Mouse (Mus musculus) myocyte (in vitro differentiated cells): ENCODE results near the gene Mgmt.

Experiments
- CEBPB ChIP-seq: IDR thresholded peaks from 2 replicates; pipeline ENCODE4 v1.6.1; 2011; ENCODE audit warnings: mild to moderate bottlenecking, moderate library complexity; ENCODE audit not compliant: poor library complexity, insufficient read depth, severe bottlenecking
- E2F4 ChIP-seq: IDR thresholded peaks from one replicate; pipeline ENCODE4 v1.6.1; 2011; ENCODE audit warnings: mild to moderate bottlenecking, control low read depth, moderate library complexity; ENCODE audit not compliant: insufficient read depth
- MAX ChIP-seq: IDR thresholded peaks from one replicate; pipeline ENCODE4 v1.6.1; 2011; ENCODE audit warnings: low read depth, mild to moderate bottlenecking, control low read depth
- MYOD1 ChIP-seq, 3 experiments: IDR thresholded peaks; one replicate each; pipeline ENCODE4 v1.6.1; 2011; ENCODE audit warnings: control low read depth in 2 of 3, low read depth in 2 of 3, mild to moderate bottlenecking in 2 of 3, moderate library complexity in 1 of 3; ENCODE audit not compliant: insufficient read length in 2 of 3, control insufficient read depth in 1 of 3
- MYOG ChIP-seq, 3 experiments: IDR thresholded peaks; one replicate each; pipeline ENCODE4 v1.6.1; 2011; ENCODE audit warnings: control low read depth in 2 of 3, low read depth in 2 of 3, mild to moderate bottlenecking in 2 of 3; ENCODE audit not compliant: insufficient read length in 2 of 3, control insufficient read depth in 1 of 3, insufficient read depth in 1 of 3
- POLR2A ChIP-seq: IDR thresholded peaks from one replicate; pipeline ENCODE4 v1.6.1; 2011; ENCODE audit warnings: low read depth, mild to moderate bottlenecking, control low read depth, moderate library complexity; ENCODE audit not compliant: insufficient read length
- POLR2AphosphoS2 ChIP-seq: IDR thresholded peaks from one replicate; pipeline ENCODE4 v1.6.1; 2011; ENCODE audit warnings: low read depth, control low read depth; ENCODE audit not compliant: insufficient read length
- REST ChIP-seq: IDR thresholded peaks from one replicate; pipeline ENCODE4 v1.6.1; 2011; ENCODE audit warnings: mild to moderate bottlenecking, control low read depth, moderate library complexity; ENCODE audit not compliant: insufficient read depth, insufficient read length
- TCF12 ChIP-seq: IDR thresholded peaks from one replicate; pipeline ENCODE4 v1.6.1; 2011; ENCODE audit warnings: mild to moderate bottlenecking, control low read depth; ENCODE audit not compliant: poor library complexity, insufficient read depth, severe bottlenecking
- TCF3 ChIP-seq: IDR thresholded peaks from one replicate; pipeline ENCODE4 v1.6.1; 2011; ENCODE audit warnings: low read depth, control low read depth; ENCODE audit not compliant: insufficient read length
- USF1 ChIP-seq: IDR thresholded peaks from one replicate; pipeline ENCODE4 v1.6.1; 2011; ENCODE audit warnings: low read depth, mild to moderate bottlenecking, control low read depth, moderate library complexity

DNA sequence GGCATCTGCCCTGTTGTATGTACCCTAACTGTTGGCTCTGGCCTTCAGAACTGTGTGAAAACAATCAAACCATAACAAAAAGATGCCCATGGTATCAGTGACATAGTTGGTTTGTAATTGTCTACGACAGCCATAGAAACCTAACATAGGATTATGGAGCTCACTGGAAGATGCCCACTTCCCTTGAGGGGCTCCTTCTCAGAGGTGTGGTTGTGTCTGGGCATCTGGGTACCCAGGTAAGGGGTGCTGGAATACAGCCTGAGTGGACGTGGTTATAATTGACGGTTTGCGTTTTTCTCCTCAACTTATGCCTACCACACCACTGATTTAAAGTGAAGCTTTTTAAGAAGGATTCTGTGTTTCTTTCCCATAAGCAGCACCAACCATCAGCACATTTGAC lies 28.5 kb upstream of the Mgmt start:
- TF ChIP-seq POLR2A (no peak), MAX (no peak), E2F4 (no peak), MYOG (IDR thresholded peaks at IDR 0.05; ENCODE audit: control insufficient read depth in 1 of 3, insufficient read depth in 1 of 3, insufficient read length in 2 of 3, low read depth in 2 of 3) (no peak), REST (no peak), USF1 (no peak), TCF3 (no peak), POLR2AphosphoS2 (no peak), TCF12 (no peak), CEBPB (no peak), MYOD1 (IDR thresholded peaks at IDR 0.05; ENCODE audit: control insufficient read depth in 1 of 3, insufficient read length in 2 of 3, low read depth in 2 of 3) (no peak)
